Comparison of ENCODE assay signal across 8 mouse cellular contexts in the genomic region with DNA sequence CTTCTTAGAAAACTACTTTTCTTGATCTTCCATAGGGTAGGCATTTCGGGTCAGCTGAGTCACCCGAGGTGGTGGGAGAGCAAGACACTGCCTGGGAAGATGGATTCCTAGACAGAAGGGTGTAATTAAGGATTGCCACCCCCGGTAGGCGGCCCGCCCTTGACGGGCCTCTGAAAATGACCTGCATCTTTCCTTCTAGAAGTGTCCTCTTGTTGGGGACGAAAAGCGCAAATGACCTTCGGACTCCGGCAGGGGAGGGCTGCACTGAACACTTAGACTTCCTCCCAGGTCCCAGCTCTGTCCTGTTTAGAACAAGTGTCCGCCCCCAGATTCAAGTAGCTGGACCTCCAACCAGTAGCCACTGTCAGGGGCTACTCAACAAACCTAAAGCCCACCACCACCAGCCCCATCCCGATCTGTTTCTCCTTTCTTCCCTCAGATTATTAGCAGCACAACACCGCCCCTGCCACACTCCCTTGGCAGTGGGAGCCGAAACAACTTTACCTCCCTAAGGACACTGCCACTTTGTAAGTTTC. TPM values are rescaled to one million over a fixed set of nuclear protein-coding genes. Genes with fewer than 3 reads are reported as not detected.
DNase-seq lines count a peak whose midpoint lies in the region; ATAC-seq and TF ChIP-seq lines count a peak whose summit lies in the region.

No protein-coding gene starts in this region.

- no peak for TF ChIP-seq CTCF in kidney, postnatal 0 days (IDR thresholded peaks at IDR 0.05; ENCODE audit: low read depth)

- no peak for ATAC-seq in lung, embryonic 15.5 days (ENCODE audit: borderline replicate concordance, extremely low read depth, low FRiP score, low TSS enrichment)
- no peak for ATAC-seq in forebrain, embryonic 15.5 days (replicated peaks)
- ATAC-seq in kidney, postnatal 0 days (replicated peaks; ENCODE audit: low FRiP score, low read depth): peak; percentile 16; the same call in 1 of the 2 replicates
- no peak for ATAC-seq in neural tube, embryonic 12.5 days (ENCODE audit: low FRiP score, low read depth)

- no peaks in the 10 kb centered on the region for H3K36me3 ChIP-seq in lung, embryonic 15.5 days
- H3K36me3 ChIP-seq in forebrain, embryonic 15.5 days: no peaks in the 10 kb centered on the region
- H3K36me3 ChIP-seq in kidney, postnatal 0 days (ENCODE audit: insufficient read depth, low read length): no peaks in the 10 kb centered on the region
- no peaks in the 10 kb centered on the region for H3K36me3 ChIP-seq in neural tube, embryonic 12.5 days

- peak overlapping the region; percentile 73 for H3K4me3 ChIP-seq in lung, embryonic 15.5 days
- peak overlapping the region; percentile 91 for H3K4me3 ChIP-seq in forebrain, embryonic 15.5 days
- H3K4me3 ChIP-seq in kidney, postnatal 0 days (replicated peaks; ENCODE audit: low read depth, low read length): peak overlapping the region; percentile 70
- peak overlapping the region; percentile 83 for H3K4me3 ChIP-seq in neural tube, embryonic 12.5 days

- H3K4me1 ChIP-seq in lung, embryonic 15.5 days: peaks cover 22% of the 10 kb centered on the region
- H3K4me1 ChIP-seq in forebrain, embryonic 15.5 days: peaks cover 21% of the 10 kb centered on the region
- no peaks in the 10 kb centered on the region for H3K4me1 ChIP-seq in kidney, postnatal 0 days (replicated peaks; ENCODE audit: insufficient read depth, low read length)
- H3K4me1 ChIP-seq in neural tube, embryonic 12.5 days: peaks cover 25% of the 10 kb centered on the region

- H3K4me2 ChIP-seq in lung, embryonic 15.5 days: peak overlapping the region; percentile 96
- H3K4me2 ChIP-seq in forebrain, embryonic 15.5 days (replicated peaks): peak overlapping the region; percentile 100
- peak overlapping the region; percentile 88 for H3K4me2 ChIP-seq in kidney, postnatal 0 days (ENCODE audit: low read length)
- peak overlapping the region; percentile 93 for H3K4me2 ChIP-seq in neural tube, embryonic 12.5 days (replicated peaks)

- 0 out of 2 replicates have a peak overlapping the region, but pooled peaks have one; percentile 4 for H3K9ac ChIP-seq in lung, embryonic 15.5 days
- peak overlapping the region; percentile 61; the same call in 1 of the 2 replicates for H3K9ac ChIP-seq in forebrain, embryonic 15.5 days (replicated peaks)
- H3K9ac ChIP-seq in kidney, postnatal 0 days (ENCODE audit: low read depth, low read length): 0 out of 2 replicates have a peak overlapping the region, but pooled peaks have one; percentile 19
- 0 out of 2 replicates have a peak overlapping the region, but pooled peaks have one; percentile 35 for H3K9ac ChIP-seq in neural tube, embryonic 12.5 days

- H3K27me3 ChIP-seq in lung, embryonic 15.5 days: peaks cover 81% of the 10 kb centered on the region
- H3K27me3 ChIP-seq in forebrain, embryonic 15.5 days: peaks cover 25% of the 10 kb centered on the region
- H3K27me3 ChIP-seq in kidney, postnatal 0 days (ENCODE audit: insufficient read depth, low read length): no peaks in the 10 kb centered on the region
- H3K27me3 ChIP-seq in neural tube, embryonic 12.5 days (replicated peaks): peaks cover 32% of the 10 kb centered on the region

- WGBS in lung, embryonic 15.5 days: under 1% methylated on average over 14 of the region's 14 CpGs
- under 1% methylated on average over 14 of the region's 14 CpGs for WGBS in forebrain, embryonic 15.5 days
- WGBS in kidney, postnatal 0 days: 2% methylated on average over 14 of the region's 14 CpGs
- 2% methylated on average over 14 of the region's 14 CpGs for WGBS in neural tube, embryonic 12.5 days

- H3K9me3 ChIP-seq in lung, embryonic 15.5 days: no peaks in the 10 kb centered on the region
- H3K9me3 ChIP-seq in forebrain, embryonic 15.5 days: no peaks in the 10 kb centered on the region
- no peaks in the 10 kb centered on the region for H3K9me3 ChIP-seq in kidney, postnatal 0 days (replicated peaks; ENCODE audit: low read length)
- H3K9me3 ChIP-seq in neural tube, embryonic 12.5 days: no peaks in the 10 kb centered on the region

- no peak overlapping the region for H3K27ac ChIP-seq in lung, embryonic 15.5 days
- no peak overlapping the region for H3K27ac ChIP-seq in forebrain, embryonic 15.5 days (replicated peaks)
- H3K27ac ChIP-seq in kidney, postnatal 0 days: no peak overlapping the region
- no peak overlapping the region for H3K27ac ChIP-seq in neural tube, embryonic 12.5 days

- DNase-seq in lung, postnatal 14 days: no peak
- peak; percentile 35 for DNase-seq in kidney, postnatal 0 days (ENCODE audit: low spot score)
- DNase-seq in gastrocnemius, adult 18-20 months (ENCODE audit: low spot score): no peak
- no peak for DNase-seq in right cerebral cortex, postnatal 14 days
- no peak for DNase-seq in spleen, postnatal 14 days (ENCODE audit: low spot score in 2 of 2)

RNA-seq across cellular contexts. Expression of gene Tenm3, which starts 0.7 kb away (rescaled TPM):
- polyA plus RNA-seq in lung, embryonic 15.5 days (2015; fragmentation: Nextera tagmentation; extraction: Ambion mirVana): 5.1 and 5.7 TPM in 2 replicates
- 23.4 and 25.9 TPM in 2 replicates for polyA plus RNA-seq in forebrain, embryonic 15.5 days (2015; fragmentation: Nextera tagmentation; extraction: Ambion mirVana)
- polyA plus RNA-seq in kidney, postnatal 0 days (2015; fragmentation: Nextera tagmentation; extraction: Ambion mirVana): 13.9 and 15.3 TPM in 2 replicates
- 34.4 and 36.8 TPM in 2 replicates for polyA plus RNA-seq in neural tube, embryonic 12.5 days (2016; fragmentation: Nextera tagmentation; extraction: Ambion mirVana)
- total RNA-seq in gastrocnemius, adult 18-20 months (2021): 10 to 100 TPM; 10.4 to 11.8 TPM

Comparison
In these comparisons a context has a peak if more than half of its experiments do, and no peak if none do; other contexts are left out.
1. H3K9ac ChIP-seq: peak in every context shown above with its lines; median percentile 61 in forebrain, embryonic 15.5 days; 35 in neural tube, embryonic 12.5 days; 19 in kidney, postnatal 0 days; 4 in lung, embryonic 15.5 days.